Mouse (Mus musculus): ENCODE measurements at regions not wholly inside any gene's neighbourhood (a gene's known extent, or its start where the extent isn't known, plus 50 kb on each side); places are given as distances from the start of the nearest gene placed in this dataset.
A peak's percentile ranks its signal among the peaks of the same experiment; 100 is the strongest.

- no peak for DNase-seq
Measured at GRCm38 (mm10) chr10:37368997-37369679, 230.4 kb upstream of the Marcks start.

GRCm38 (mm10) chr10:37367796-37368195 lies 229.1 kb upstream of the Marcks start:
- DNase-seq = no peak

- DNase-seq = no peak
Measured at GRCm38 (mm10) chr10:37364506-37364905, 225.8 kb upstream of the Marcks start.

- no peak for DNase-seq
Measured at GRCm38 (mm10) chr10:37360985-37361384, 222.3 kb upstream of the Marcks start.

GRCm38 (mm10) chr10:37358900-37359299 lies 220.2 kb upstream of the Marcks start:
- DNase-seq = no peak

GRCm38 (mm10) chr10:37358334-37358733 lies 219.6 kb upstream of the Marcks start:
- DNase-seq = peak; percentile 13

GRCm38 (mm10) chr10:37357304-37358060 lies 218.8 kb upstream of the Marcks start:
- DNase-seq = peak; percentile 10

- DNase-seq = no peak
Measured at GRCm38 (mm10) chr10:37349261-37349660, 210.5 kb upstream of the Marcks start.

GRCm38 (mm10) chr10:37348416-37348815 lies 209.7 kb upstream of the Marcks start:
- DNase-seq = no peak

GRCm38 (mm10) chr10:37347661-37348060 lies 208.9 kb upstream of the Marcks start:
- DNase-seq = no peak

GRCm38 (mm10) chr10:37342675-37343074 lies 204.0 kb upstream of the Marcks start:
- no peak for DNase-seq

GRCm38 (mm10) chr10:37339658-37340057 lies 200.9 kb upstream of the Marcks start:
- DNase-seq = no peak

- DNase-seq = no peak
Measured at GRCm38 (mm10) chr10:37338073-37338912, 199.6 kb upstream of the Marcks start.

GRCm38 (mm10) chr10:37337172-37337620 lies 198.5 kb upstream of the Marcks start:
- peak; percentile 34 for DNase-seq

- no peak for DNase-seq
Measured at GRCm38 (mm10) chr10:37335148-37335547, 196.4 kb upstream of the Marcks start.

- no peak for DNase-seq
Measured at GRCm38 (mm10) chr10:37326168-37326534, 187.4 kb upstream of the Marcks start.

GRCm38 (mm10) chr10:37325514-37326167 lies 186.9 kb upstream of the Marcks start:
- DNase-seq = no peak

GRCm38 (mm10) chr10:37323689-37324088 lies 185.0 kb upstream of the Marcks start:
- no peak for DNase-seq

- DNase-seq = no peak
Measured at GRCm38 (mm10) chr10:37322809-37323208, 184.1 kb upstream of the Marcks start.

- DNase-seq = no peak
Measured at GRCm38 (mm10) chr10:37322310-37322709, 183.6 kb upstream of the Marcks start.

GRCm38 (mm10) chr10:37321171-37321570 lies 182.5 kb upstream of the Marcks start:
- no peak for DNase-seq

GRCm38 (mm10) chr10:37319746-37320430 lies 181.2 kb upstream of the Marcks start:
- no peak for DNase-seq

Data from kidney, postnatal 14 days (tissue).